Mouse (Mus musculus) erythroblast, embryonic 14.5 days (primary cell): ENCODE results near the gene Ms4a2.

Experiments
- GATA1 ChIP-seq: IDR thresholded peaks from 2 replicates; pipeline ENCODE4 v1.6.1; 2012; ENCODE audit warnings: low read length, inconsistent platforms, mixed read lengths
- TAL1 ChIP-seq: IDR thresholded peaks from 3 replicates; pipeline ENCODE4 v1.6.1; 2012; ENCODE audit warnings: low read length, inconsistent platforms, mixed read lengths

DNA sequence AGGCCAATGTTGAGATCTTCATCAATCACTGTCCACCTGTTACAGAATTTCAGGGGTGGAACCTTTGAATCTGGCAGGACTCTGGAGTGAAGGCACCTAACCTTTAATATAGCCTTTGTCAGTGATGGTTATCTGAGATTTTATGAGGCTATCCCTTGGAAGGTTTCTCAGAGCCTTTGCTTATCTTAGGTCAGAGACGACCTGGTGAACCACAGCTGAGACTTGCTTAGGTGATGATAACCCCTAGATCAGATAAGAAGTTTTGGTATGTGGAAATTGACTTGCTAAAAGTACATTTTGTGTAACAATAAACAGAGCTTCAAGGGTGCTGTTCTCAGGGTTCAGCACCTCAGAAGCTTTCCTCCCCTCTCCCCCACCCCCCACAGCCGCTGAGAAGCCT lies 11.2 kb downstream of the Ms4a2 start:
- TF ChIP-seq GATA1 (no peak), TAL1 (no peak)
